Mouse (Mus musculus): ENCODE measurements around the gene Gpc2. TPM values are rescaled to one million over a fixed set of nuclear protein-coding genes. Genes with fewer than 3 reads are reported as not detected.

Gpc2 gene
- total and polyA plus RNA-seq, 3 experiments: not detected

GRCm38 (mm10) chr5:138258542-138258941 is 21.3 kb downstream of the Gpc2 start:
- TF ChIP-seq CHD2 (IDR thresholded peaks at IDR 0.05; ENCODE audit: low read length): no peak
- no peak for TF ChIP-seq USF2 (conservative IDR thresholded peaks at IDR 0.05; ENCODE audit: low read depth, low read length)
- TF ChIP-seq BHLHE40 (IDR thresholded peaks at IDR 0.05; ENCODE audit: low read depth, low read length): no peak
- no peak for TF ChIP-seq MAZ (IDR thresholded peaks at IDR 0.05; ENCODE audit: low read depth, low read length)
- no peak for TF ChIP-seq EP300 (IDR thresholded peaks at IDR 0.05; ENCODE audit: low read length)
- TF ChIP-seq E2F4 (IDR thresholded peaks at IDR 0.05; ENCODE audit: insufficient replicate concordance, low read depth, low read length): no peak
- TF ChIP-seq PAX5 (IDR thresholded peaks at IDR 0.05; ENCODE audit: low read length): no peak
- TF ChIP-seq ELF1 (IDR thresholded peaks at IDR 0.05; ENCODE audit: low read depth, low read length): no peak
- TF ChIP-seq USF1 (IDR thresholded peaks at IDR 0.05; ENCODE audit: low read depth, low read length): no peak
- no peak for TF ChIP-seq MAFK (IDR thresholded peaks at IDR 0.05; ENCODE audit: insufficient replicate concordance, low read length)
- TF ChIP-seq NELFE (IDR thresholded peaks at IDR 0.05; ENCODE audit: low read depth, low read length): no peak
- TF ChIP-seq SMC3 (IDR thresholded peaks at IDR 0.05; ENCODE audit: low read depth, low read length): no peak
- no peak for TF ChIP-seq MEF2A (IDR thresholded peaks at IDR 0.05; ENCODE audit: borderline replicate concordance, low read depth, low read length)
- H3K4me3 ChIP-seq (replicated peaks in 1 of 3; ENCODE audit: low read depth in 2 of 3, low read length in 2 of 3, poor library complexity in 1 of 3): no peak overlapping the region
- 0 out of 2 replicates have a peak, but pooled peaks cover 6% of the 10 kb centered on the region for H3K79me2 ChIP-seq (replicated peaks; ENCODE audit: control insufficient read depth, extremely low read depth, insufficient read depth, poor library complexity, severe bottlenecking)
- no peak overlapping the region for H3K27ac ChIP-seq (ENCODE audit: insufficient read depth, low read depth)
- H3K4me1 ChIP-seq (ENCODE audit: control insufficient read depth in 1 of 2, insufficient read depth in 2 of 2): peaks cover 15 to 63% of the 10 kb centered on the region in 2 experiments
- no peak for DNase-seq (ENCODE audit: extremely low read depth)
- in situ Hi-C loops (cut with MboI; ENCODE audit: low pct_ligation_motif_present, low pct_unique_long_range_greater_than_20kb, low sequenced_read_pairs) (no loop called here), dilution Hi-C loops (cut with MboI; ENCODE audit: extremely low pct_ligation_motif_present, extremely low pct_unique_long_range_greater_than_20kb, low sequenced_read_pairs) (no loop called here)
- H3K36me3 ChIP-seq (replicated peaks in 1 of 2; ENCODE audit: control insufficient read depth in 1 of 2, insufficient read depth in 1 of 2, low read length in 1 of 2): peaks cover 42 to 57% of the 10 kb centered on the region in 2 experiments
- H3K27me3 ChIP-seq (replicated peaks): no peaks in the 10 kb centered on the region
- H3K9me3 ChIP-seq (replicated peaks; ENCODE audit: low read length): no peaks in the 10 kb centered on the region
- no peak overlapping the region for H3K4me2 ChIP-seq (ENCODE audit: insufficient read depth, low read depth, poor library complexity, severe bottlenecking)
- H3K9ac ChIP-seq (ENCODE audit: insufficient read depth, low read depth): no peak overlapping the region

- TF ChIP-seq TBP (conservative IDR thresholded peaks at IDR 0.05; ENCODE audit: low read depth, low read length): no peak
- no peak for TF ChIP-seq POLR2A (IDR thresholded peaks at IDR 0.05; ENCODE audit: low read depth, low read length)
- no peak for TF ChIP-seq E2F4 (IDR thresholded peaks at IDR 0.05; ENCODE audit: insufficient replicate concordance, low read depth, low read length)
- TF ChIP-seq MXI1 (IDR thresholded peaks at IDR 0.05; ENCODE audit: low read depth, low read length): no peak
- TF ChIP-seq BHLHE40 (IDR thresholded peaks at IDR 0.05; ENCODE audit: low read depth, low read length): no peak
- no peak for TF ChIP-seq ZKSCAN1 (IDR thresholded peaks at IDR 0.05; ENCODE audit: borderline replicate concordance, low read depth, low read length)
- no peak for TF ChIP-seq JUND (conservative IDR thresholded peaks at IDR 0.05; ENCODE audit: low read depth, low read length)
- no peak for TF ChIP-seq MYC (IDR thresholded peaks at IDR 0.05; ENCODE audit: low read depth, low read length)
- TF ChIP-seq EP300 (IDR thresholded peaks at IDR 0.05; ENCODE audit: low read length): no peak
- no peak for TF ChIP-seq MAFK (IDR thresholded peaks at IDR 0.05; ENCODE audit: insufficient replicate concordance, low read length)
- no peak overlapping the region for H3K9ac ChIP-seq (ENCODE audit: insufficient read depth, low read depth)
- no peak overlapping the region for H3K4me2 ChIP-seq (ENCODE audit: insufficient read depth, low read depth, poor library complexity, severe bottlenecking)
Measured at GRCm38 (mm10) chr5:138258078-138258477, 21.7 kb downstream of the Gpc2 start.

More at GRCm38 (mm10) chr5:138258078-138258477, 21.7 kb downstream of the Gpc2 start:
- in situ Hi-C loops (cut with MboI; ENCODE audit: low pct_ligation_motif_present, low pct_unique_long_range_greater_than_20kb, low sequenced_read_pairs): no loop called here
- Histone ChIP-seq H3K79me2 (replicated peaks; ENCODE audit: control insufficient read depth, extremely low read depth, insufficient read depth, poor library complexity, severe bottlenecking) (0 out of 2 replicates have a peak, but pooled peaks cover 3% of the 10 kb centered on the region), H3K27ac (ENCODE audit: insufficient read depth, low read depth) (no peak overlapping the region), H3K27me3 (replicated peaks) (no peaks in the 10 kb centered on the region), H3K4me3 (replicated peaks in 1 of 3; ENCODE audit: low read depth in 2 of 3, low read length in 2 of 3, poor library complexity in 1 of 3) (no peak overlapping the region), H3K36me3 (replicated peaks in 1 of 2; ENCODE audit: control insufficient read depth in 1 of 2, insufficient read depth in 1 of 2, low read length in 1 of 2) (peaks cover 42 to 57% of the 10 kb centered on the region in 2 experiments), H3K9me3 (replicated peaks; ENCODE audit: low read length) (peaks cover under 1% of the 10 kb centered on the region), H3K4me1 (ENCODE audit: control insufficient read depth in 1 of 2, insufficient read depth in 2 of 2) (peaks cover 15 to 62% of the 10 kb centered on the region in 2 experiments)
- dilution Hi-C loops (cut with MboI; ENCODE audit: extremely low pct_ligation_motif_present, extremely low pct_unique_long_range_greater_than_20kb, low sequenced_read_pairs): no loop called here
- no peak for DNase-seq (ENCODE audit: extremely low read depth)
